Mouse (Mus musculus) heart, embryonic 14.5 days (tissue): ENCODE data around the gene Mier3. TPM values are rescaled to one million over a fixed set of nuclear protein-coding genes. Genes with fewer than 3 reads are reported as not detected.

ENCODE experiments used
- ATAC-seq: fragments of 200-750 bp; cut with Nextera tagmentation; 2 replicates; pipeline ENCODE4 v1.8.0; 2017; ENCODE audit warnings: low read depth, moderate TSS enrichment; ENCODE audit not compliant: insufficient number of reproducible peaks, insufficient read depth, low FRiP score
- H3K27ac ChIP-seq, 2 experiments: fragments of 200-500 bp in 1 of 2; fragments of 300-500 bp in 1 of 2; sonication (generic) in 1 of 2; replicated peaks in 1 of 2; 2 replicates each; pipeline ENCODE4 v1.5.1; 2012 to 2014; ENCODE audit warnings: low read depth in 2 of 2, low read length in 2 of 2, control low read depth in 1 of 2, mild to moderate bottlenecking in 1 of 2, mixed read lengths in 1 of 2; ENCODE audit not compliant: control insufficient read depth in 1 of 2, insufficient read depth in 1 of 2
- H3K27me3 ChIP-seq: fragments of 300-500 bp; sonication (generic); 2 replicates; pipeline ENCODE4 v1.6.1; 2014; ENCODE audit warnings: mild to moderate bottlenecking, low read length, control low read depth; ENCODE audit not compliant: control insufficient read depth, insufficient read depth
- H3K36me3 ChIP-seq: fragments of 300-500 bp; sonication (generic); 2 replicates; pipeline ENCODE4 v1.6.1; 2014; ENCODE audit warnings: mild to moderate bottlenecking, control low read depth, low read length, mixed read lengths; ENCODE audit not compliant: control insufficient read depth, insufficient read depth
- H3K4me1 ChIP-seq, 2 experiments: fragments of 200-500 bp in 1 of 2; fragments of 300-500 bp in 1 of 2; sonication (generic) in 1 of 2; 2 replicates each; pipeline ENCODE4 v1.6.1; 2012 to 2014; ENCODE audit warnings: low read length in 2 of 2, control low read depth in 1 of 2, mixed read lengths in 1 of 2; ENCODE audit not compliant: control insufficient read depth in 2 of 2, insufficient read depth in 2 of 2
- H3K4me2 ChIP-seq: fragments of 300-500 bp; sonication (generic); 2 replicates; pipeline ENCODE4 v1.6.1; 2014; ENCODE audit warnings: mild to moderate bottlenecking, low read length
- H3K4me3 ChIP-seq, 2 experiments: fragments of 200-500 bp in 1 of 2; fragments of 300-500 bp in 1 of 2; sonication (generic) in 1 of 2; 2 replicates each; pipeline ENCODE4 v1.5.1; 2012 to 2014; ENCODE audit warnings: low read length in 2 of 2, mild to moderate bottlenecking in 2 of 2, control low read depth in 1 of 2, low read depth in 1 of 2, moderate library complexity in 1 of 2; ENCODE audit not compliant: control insufficient read depth in 1 of 2, insufficient read depth in 1 of 2
- H3K9ac ChIP-seq: fragments of 300-500 bp; sonication (generic); 2 replicates; pipeline ENCODE4 v1.6.1; 2014; ENCODE audit warnings: mild to moderate bottlenecking, low read length
- H3K9me3 ChIP-seq: fragments of 300-500 bp; sonication (generic); 2 replicates; pipeline ENCODE4 v1.6.1; 2016; ENCODE audit warnings: low read length, control low read depth; ENCODE audit not compliant: control insufficient read depth
- WGBS: fragments of 180-500 bp; shearing (Covaris S2); extraction: QIAGEN DNeasy Blood & Tissue Kit; methylation state at CpG from one replicate; pipeline ENCODE4 v1.1.7; 2014; 5-methylcytosine and 5-hydroxymethylcytosine counted together
- polyA plus RNA-seq: library from polyadenylated mRNA; unstranded; fragments of >200 nt; fragmentation: Nextera tagmentation; extraction: Ambion mirVana; gene quantifications from 2 replicates; pipeline ENCODE4 v1.2.1, GENCODE M21; 2014

Mier3 gene
- polyA plus RNA-seq, 1 experiment from 2014 or later, result 18.0 TPM

DNA sequence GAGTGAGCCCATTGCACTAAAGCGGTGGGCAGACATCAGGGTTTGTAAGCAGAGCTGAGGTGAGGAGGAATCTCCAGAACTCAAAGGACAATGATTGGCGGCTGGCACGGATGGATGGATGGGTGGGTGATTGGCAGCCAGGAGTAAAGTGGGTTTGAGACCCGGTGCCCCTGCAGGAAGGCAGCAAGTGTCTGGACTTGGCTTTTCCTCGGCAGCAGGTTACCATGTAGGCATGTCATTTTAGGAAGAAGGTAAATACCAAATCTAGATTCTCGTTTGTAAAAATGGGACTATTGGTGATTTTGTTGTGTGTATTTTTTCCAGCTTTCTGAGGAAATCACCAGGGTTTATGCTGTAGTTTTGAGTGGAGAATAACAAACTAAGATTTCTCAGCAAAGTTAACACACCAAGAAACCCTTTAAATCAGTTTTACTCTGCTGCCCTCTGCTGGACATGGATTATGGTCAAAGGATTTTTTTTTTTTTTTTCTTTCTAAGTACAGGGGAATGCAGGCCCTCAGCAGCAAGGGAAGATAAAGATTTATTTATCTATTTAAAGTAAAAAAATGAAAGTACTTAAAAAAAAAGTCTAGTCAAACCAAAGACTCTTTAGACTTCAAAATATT, 61.3 kb downstream of the Mier3 start:
- Histone ChIP-seq H3K4me1 (0 out of 4 replicates have a peak, but pooled peaks cover 0 to 2% of the 10 kb centered on the region in 2 experiments), H3K9me3 (peaks cover 3% of the 10 kb centered on the region; the same call in 1 of the 2 replicates), H3K4me3 (no peak overlapping the region), H3K9ac (no peak overlapping the region), H3K27me3 (no peaks in the 10 kb centered on the region), H3K4me2 (no peak overlapping the region), H3K27ac (no peak overlapping the region), H3K36me3 (peaks cover 6% of the 10 kb centered on the region)
- no peak for ATAC-seq
- WGBS, result 55% methylated on average over 6 of the region's 6 CpGs

DNA sequence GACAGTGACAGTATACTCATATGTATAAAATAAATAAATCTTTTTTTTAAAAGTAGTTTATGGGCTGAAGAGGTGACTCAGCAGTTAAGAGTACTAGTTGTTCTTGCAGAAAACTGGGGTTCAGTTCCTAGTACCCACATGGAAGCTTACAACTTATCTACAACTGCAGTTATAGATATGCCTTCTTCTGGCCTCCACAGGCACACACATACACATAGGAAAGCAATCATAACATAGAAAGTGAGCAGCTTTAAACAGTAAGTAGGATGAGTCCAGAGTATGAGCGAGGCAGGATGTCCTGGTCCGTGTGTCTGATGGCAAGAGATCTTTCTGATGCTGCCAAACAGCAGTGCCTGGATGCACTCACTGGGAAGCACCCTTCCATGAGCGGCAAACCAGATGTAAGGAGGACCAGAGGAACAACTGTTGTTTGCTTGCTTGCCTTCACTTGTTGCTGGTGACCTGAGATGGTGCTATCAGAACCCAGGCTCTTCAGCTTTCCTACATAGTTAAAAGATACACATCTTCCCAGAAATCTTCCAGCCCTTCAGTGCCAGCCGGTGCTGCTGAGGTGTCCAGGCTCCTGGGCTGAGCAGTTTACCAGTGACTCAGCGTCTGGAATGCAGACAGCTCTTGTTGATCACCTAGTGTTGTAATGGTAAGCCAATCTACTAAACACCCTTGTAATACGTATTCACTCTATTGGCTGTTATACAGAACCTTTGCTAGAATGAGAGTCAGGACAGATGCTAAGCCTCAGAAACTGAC, 63.6 kb downstream of the Mier3 start:
- ATAC-seq, result no peak
- WGBS, result 55% methylated on average over 6 of the region's 6 CpGs
- Histone ChIP-seq H3K27me3 (no peaks in the 10 kb centered on the region), H3K9me3 (no peaks in the 10 kb centered on the region), H3K27ac (no peak overlapping the region), H3K4me3 (no peak overlapping the region), H3K36me3 (peaks cover 27% of the 10 kb centered on the region), H3K4me1 (0 out of 4 replicates have a peak, but pooled peaks cover 0 to 2% of the 10 kb centered on the region in 2 experiments), H3K4me2 (no peak overlapping the region), H3K9ac (no peak overlapping the region)

GRCm38 (mm10) chr13:111745216-111745615, 64.4 kb downstream of the Mier3 start:
- Histone ChIP-seq H3K27ac (no peak overlapping the region), H3K9ac (no peak overlapping the region), H3K9me3 (no peaks in the 10 kb centered on the region), H3K4me1 (0 out of 4 replicates have a peak, but pooled peaks cover 0 to 2% of the 10 kb centered on the region in 2 experiments), H3K27me3 (no peaks in the 10 kb centered on the region), H3K4me2 (no peak overlapping the region), H3K36me3 (peaks cover 35% of the 10 kb centered on the region), H3K4me3 (no peak overlapping the region)
- ATAC-seq, result no peak
- WGBS, result 63% methylated on average over 7 of the region's 7 CpGs

- no peak overlapping the region for H3K9ac ChIP-seq
- peaks cover 51% of the 10 kb centered on the region for H3K36me3 ChIP-seq
- no peak for ATAC-seq
- H3K4me2 ChIP-seq, result no peak overlapping the region
- H3K27me3 ChIP-seq, result no peaks in the 10 kb centered on the region
- H3K27ac ChIP-seq, result no peak overlapping the region
- 0 out of 4 replicates have a peak, but pooled peaks cover 0 to 2% of the 10 kb centered on the region in 2 experiments for H3K4me1 ChIP-seq
- 93% methylated on average over 5 of the region's 5 CpGs for WGBS
- H3K4me3 ChIP-seq, result no peak overlapping the region
- H3K9me3 ChIP-seq, result no peaks in the 10 kb centered on the region
Observed at GRCm38 (mm10) chr13:111746831-111747230, 66.1 kb downstream of the Mier3 start.

GRCm38 (mm10) chr13:111748301-111749062, 67.7 kb downstream of the Mier3 start:
- no peak overlapping the region for H3K9ac ChIP-seq
- no peak overlapping the region for H3K4me2 ChIP-seq
- H3K9me3 ChIP-seq, result no peaks in the 10 kb centered on the region
- H3K27ac ChIP-seq, result no peak overlapping the region
- no peaks in the 10 kb centered on the region for H3K27me3 ChIP-seq
- ATAC-seq, result no peak
- no peak overlapping the region for H3K4me3 ChIP-seq
- WGBS, result 94% methylated on average over 28 of the region's 28 CpGs
- H3K36me3 ChIP-seq, result peaks cover 67% of the 10 kb centered on the region
- 0 out of 4 replicates have a peak, but pooled peaks cover 0 to 2% of the 10 kb centered on the region in 2 experiments for H3K4me1 ChIP-seq

DNA sequence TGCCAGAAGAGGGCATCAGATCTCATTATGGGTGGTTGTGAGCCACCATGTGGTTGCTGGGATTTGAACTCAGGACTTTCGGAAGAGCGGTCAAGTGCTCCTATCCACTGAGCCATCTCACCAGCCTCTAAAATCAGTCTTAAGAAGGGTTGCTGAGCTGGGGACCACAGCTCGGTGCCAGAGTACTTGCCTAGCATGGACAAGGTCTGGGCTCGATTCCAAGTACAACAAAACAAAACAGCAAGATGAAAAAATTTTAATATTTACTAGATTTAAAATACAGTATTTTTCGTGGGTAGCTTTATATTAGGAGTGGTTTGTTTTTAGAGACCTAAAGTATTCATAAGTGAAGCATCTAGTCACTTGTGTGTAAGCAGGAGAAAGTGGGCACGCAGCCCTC, 72.5 kb downstream of the Mier3 start:
- Histone ChIP-seq H3K36me3 (peaks cover 99% of the 10 kb centered on the region), H3K27me3 (no peaks in the 10 kb centered on the region), H3K4me2 (no peak overlapping the region), H3K9ac (no peak overlapping the region), H3K27ac (no peak overlapping the region), H3K9me3 (no peaks in the 10 kb centered on the region), H3K4me3 (no peak overlapping the region), H3K4me1 (no peaks in the 10 kb centered on the region)
- no peak for ATAC-seq
- 85% methylated on average over 6 of the region's 6 CpGs for WGBS

DNA sequence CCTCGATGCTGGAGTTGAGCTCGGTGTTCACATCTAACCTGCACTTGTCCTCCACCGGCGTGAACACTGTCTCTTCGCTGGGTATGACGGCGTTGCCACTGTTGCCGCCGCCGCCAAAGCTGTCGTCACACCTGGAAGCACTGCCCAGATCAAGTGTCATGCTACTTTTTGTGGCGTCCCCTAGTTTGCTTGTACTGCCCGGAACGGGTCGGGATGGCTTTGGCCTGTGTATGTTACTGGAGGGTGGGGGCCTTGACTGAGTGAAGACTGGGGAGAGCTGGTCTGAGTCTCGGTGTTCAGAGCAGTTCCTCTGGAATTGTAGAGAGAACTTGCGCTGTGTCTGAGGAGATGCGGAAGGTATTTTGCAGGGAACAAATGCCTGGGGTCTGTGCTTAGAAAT, 74.6 kb downstream of the Mier3 start:
- Histone ChIP-seq H3K4me2 (no peak overlapping the region), H3K27me3 (no peaks in the 10 kb centered on the region), H3K27ac (no peak overlapping the region), H3K4me1 (no peaks in the 10 kb centered on the region), H3K9me3 (no peaks in the 10 kb centered on the region), H3K9ac (no peak overlapping the region), H3K36me3 (peaks cover 99% of the 10 kb centered on the region), H3K4me3 (no peak overlapping the region)
- no peak for ATAC-seq
- 96% methylated on average over 18 of the region's 18 CpGs for WGBS
